Mouse (Mus musculus): ENCODE measurements around the gene Plxnd1.

GRCm38 (mm10) chr6:116005959-116006288, 11.1 kb upstream of the Plxnd1 start:
- TF ChIP-seq CTCF (IDR thresholded peaks at IDR 0.05; ENCODE audit: extremely low read depth, insufficient read depth, insufficient read length, insufficient replicate concordance) (no peak), POLR2A (IDR thresholded peaks at IDR 0.05; ENCODE audit: low read depth, low read length) (no peak)
